Mouse (Mus musculus) A20 (cell line): ENCODE results near the gene Got2.
"Not testable (repeated sequence)": the region's sequence is repeated elsewhere in the genome, so short reads cannot be mapped to it uniquely, and the experiment has no call there.

Experiments used
- DNase-seq: peaks from one replicate; pipeline ENCODE4 v3.0.0-alpha.2; 2011; ENCODE audit warnings: low read depth, low spot score

Gene Got2

GRCm38 (mm10) chr8:95871690-95872089 is 16.7 kb downstream of the Got2 start:
- no peak for DNase-seq

GRCm38 (mm10) chr8:95864851-95865250 is 23.5 kb downstream of the Got2 start:
- not testable (repeated sequence) for DNase-seq

GRCm38 (mm10) chr8:95863761-95864440 is 24.4 kb downstream of the Got2 start:
- not testable (repeated sequence) for DNase-seq

GRCm38 (mm10) chr8:95854174-95854573 is 34.2 kb downstream of the Got2 start:
- DNase-seq: no peak

- peak; percentile 86 for DNase-seq
These were observed 35.1 kb downstream of the Got2 start, which contains the start of gene Slc38a7 for GRCm38 (mm10) chr8:95853102-95853843. TSS of gene Slc38a7 (minus strand) at chr8:95853539.

- peak; percentile 70 for DNase-seq
These were observed 36.1 kb downstream of the Got2 start for GRCm38 (mm10) chr8:95852290-95852689.

- DNase-seq: no peak
These were observed 38.0 kb downstream of the Got2 start for GRCm38 (mm10) chr8:95850326-95850725.

- no peak for DNase-seq
These were observed 39.4 kb downstream of the Got2 start for GRCm38 (mm10) chr8:95848734-95849464.

- no peak for DNase-seq
These were observed 40.2 kb downstream of the Got2 start for GRCm38 (mm10) chr8:95848061-95848551.

GRCm38 (mm10) chr8:95845026-95845425 is 43.3 kb downstream of the Got2 start:
- no peak for DNase-seq

GRCm38 (mm10) chr8:95843968-95844367 is 44.4 kb downstream of the Got2 start:
- DNase-seq: no peak

GRCm38 (mm10) chr8:95841436-95841835 is 46.9 kb downstream of the Got2 start:
- DNase-seq: no peak

- no peak for DNase-seq
These were observed 49.1 kb downstream of the Got2 start for GRCm38 (mm10) chr8:95839289-95839688.

GRCm38 (mm10) chr8:95837266-95837665 is 51.1 kb downstream of the Got2 start:
- no peak for DNase-seq

- no peak for DNase-seq
These were observed 52.5 kb downstream of the Got2 start for GRCm38 (mm10) chr8:95835891-95836290.

- peak; percentile 75 for DNase-seq
These were observed 54.8 kb downstream of the Got2 start for GRCm38 (mm10) chr8:95833435-95833984.

GRCm38 (mm10) chr8:95832603-95833434 is 55.5 kb downstream of the Got2 start:
- peak; percentile 88 for DNase-seq

GRCm38 (mm10) chr8:95830144-95830543 is 58.2 kb downstream of the Got2 start:
- no peak for DNase-seq

GRCm38 (mm10) chr8:95825162-95825561 is 63.2 kb downstream of the Got2 start, which contains the start of gene Sap18b:
TSS of gene Sap18b (plus strand) at chr8:95825346.
- DNase-seq: not testable (repeated sequence)

- DNase-seq: no peak
These were observed 65.6 kb downstream of the Got2 start for GRCm38 (mm10) chr8:95822699-95823098.

- DNase-seq: no peak
These were observed 66.3 kb downstream of the Got2 start for GRCm38 (mm10) chr8:95822096-95822495.
